Mouse (Mus musculus) layer of hippocampus, postnatal 10 days (tissue): ENCODE measurements at regions not wholly inside any gene's neighbourhood (a gene's known extent, or its start where the extent isn't known, plus 50 kb on each side); places are given as distances from the start of the nearest gene placed in this dataset.
A peak's percentile ranks its signal among the peaks of the same experiment; 100 is the strongest.
"Not testable (repeated sequence)": the region's sequence is repeated elsewhere in the genome, so short reads cannot be mapped to it uniquely, and the experiment has no call there.

Source experiments
- DNase-seq, 2 experiments: peaks; one replicate each; pipeline ENCODE4 v3.0.0; 2021; ENCODE audit warnings: low spot score in 2 of 2

GRCm38 (mm10) chr9:43512806-43513205 is 202.2 kb downstream of the Trim29 start:
- no peak for DNase-seq

GRCm38 (mm10) chr9:43514731-43515458 is 204.2 kb downstream of the Trim29 start:
- DNase-seq: no peak

- DNase-seq: no peak
Measured at GRCm38 (mm10) chr9:43520931-43521330, 210.3 kb downstream of the Trim29 start.

DNA sequence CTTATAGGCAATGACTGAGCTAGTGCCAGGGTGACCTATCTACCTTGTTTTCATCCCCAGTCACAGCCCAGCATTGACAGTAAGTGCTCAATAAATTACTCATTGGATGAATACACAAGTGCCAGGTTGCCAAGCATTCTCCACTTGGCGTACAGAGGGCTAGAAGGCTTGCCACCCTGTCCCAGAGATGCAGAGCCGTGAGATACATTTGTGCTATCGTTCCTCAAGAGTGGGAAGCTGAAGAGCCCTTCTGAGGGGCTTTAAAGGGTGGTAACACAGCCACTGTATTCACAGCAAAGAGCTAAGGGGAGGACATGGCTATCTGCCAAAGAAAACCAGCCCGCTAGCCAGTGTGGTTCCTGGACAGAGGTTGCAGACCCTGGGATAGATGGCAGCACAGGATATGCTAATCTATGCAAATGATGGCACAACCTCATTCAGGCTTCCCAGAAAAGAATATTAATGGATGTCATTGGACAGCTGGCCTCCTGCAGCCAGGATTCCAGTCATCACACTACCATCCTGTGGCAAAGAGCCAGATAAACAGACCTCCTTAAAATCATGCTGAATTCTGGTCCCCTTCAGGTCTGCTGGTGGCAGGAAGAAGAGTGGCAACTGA is 214.4 kb downstream of the Trim29 start:
- DNase-seq: no peak

GRCm38 (mm10) chr9:43532187-43532586 is 211.6 kb upstream of the Nectin1 start:
- DNase-seq: no peak

- DNase-seq: no peak
Measured at GRCm38 (mm10) chr9:43535967-43536366, 207.8 kb upstream of the Nectin1 start.

- DNase-seq: peak in 1 of 2 experiments; percentile 29
Measured at GRCm38 (mm10) chr9:43537121-43537520, 206.7 kb upstream of the Nectin1 start.

GRCm38 (mm10) chr9:43540131-43540530 is 203.7 kb upstream of the Nectin1 start:
- no peak for DNase-seq

DNA sequence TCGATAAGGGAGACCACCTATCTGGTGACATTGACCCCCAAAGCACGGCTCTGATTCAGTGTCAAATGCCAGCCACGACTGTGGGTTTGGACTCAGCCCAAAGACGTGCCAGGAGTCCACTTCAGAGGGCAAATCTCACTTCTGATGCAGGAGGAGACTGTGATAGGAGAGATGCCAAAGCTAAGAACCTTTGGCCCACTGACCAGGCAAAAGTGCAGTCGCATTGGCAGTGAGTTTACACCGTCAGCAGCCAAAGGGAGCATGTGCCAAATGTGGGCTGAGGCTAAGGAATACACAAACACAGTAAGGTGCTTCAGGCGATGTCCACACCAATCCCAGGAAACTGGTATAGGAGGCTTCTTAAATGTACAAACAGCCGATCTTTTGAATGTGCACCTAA is 202.6 kb upstream of the Nectin1 start:
- no peak for DNase-seq

- DNase-seq: no peak
Measured at GRCm38 (mm10) chr9:43542077-43542654, 201.6 kb upstream of the Nectin1 start.

- DNase-seq: peak; percentile 35 to 49
Measured at GRCm38 (mm10) chr9:43545081-43545565, 198.7 kb upstream of the Nectin1 start.

DNA sequence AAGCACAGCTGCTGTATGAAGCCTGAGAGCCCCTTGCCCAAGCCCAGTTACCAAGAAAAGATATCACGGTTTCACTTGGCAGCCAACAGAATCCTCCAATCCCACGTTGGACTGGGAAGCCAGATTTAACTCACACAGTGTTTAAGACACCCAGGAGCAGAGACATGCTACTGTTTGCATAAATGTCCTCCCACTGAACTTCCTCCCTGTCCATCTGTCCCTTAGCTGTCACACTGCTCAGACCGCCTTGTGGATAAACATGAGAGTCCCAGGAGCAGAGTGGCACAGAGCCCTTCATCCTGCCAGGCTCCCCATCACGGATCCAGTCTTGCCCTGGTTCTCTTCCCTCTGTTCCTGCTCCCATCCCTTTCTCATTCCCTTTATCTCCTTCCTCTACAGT is 194.9 kb upstream of the Nectin1 start:
- DNase-seq: no peak

DNA sequence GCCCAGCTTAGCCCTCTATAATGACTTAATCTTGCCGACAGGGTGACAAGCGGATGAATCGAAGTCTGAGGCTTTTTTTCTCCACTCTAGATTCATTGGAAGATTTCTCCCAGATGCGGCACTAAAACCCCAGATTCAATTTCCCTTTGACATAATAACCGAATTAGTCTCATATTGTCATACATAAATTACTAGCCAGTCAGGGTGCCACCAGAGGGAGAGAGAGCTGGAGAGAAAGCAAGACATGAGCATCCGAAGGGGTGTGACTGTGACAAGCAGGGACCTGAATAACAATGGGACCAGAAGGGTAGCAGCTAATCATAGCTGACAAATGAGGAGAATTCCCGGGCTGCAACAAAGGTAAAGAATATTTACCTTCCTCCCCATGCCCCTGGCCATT is 194.5 kb upstream of the Nectin1 start:
- DNase-seq: no peak

GRCm38 (mm10) chr9:43552758-43553157 is 191.0 kb upstream of the Nectin1 start:
- not testable (repeated sequence) for DNase-seq

DNA sequence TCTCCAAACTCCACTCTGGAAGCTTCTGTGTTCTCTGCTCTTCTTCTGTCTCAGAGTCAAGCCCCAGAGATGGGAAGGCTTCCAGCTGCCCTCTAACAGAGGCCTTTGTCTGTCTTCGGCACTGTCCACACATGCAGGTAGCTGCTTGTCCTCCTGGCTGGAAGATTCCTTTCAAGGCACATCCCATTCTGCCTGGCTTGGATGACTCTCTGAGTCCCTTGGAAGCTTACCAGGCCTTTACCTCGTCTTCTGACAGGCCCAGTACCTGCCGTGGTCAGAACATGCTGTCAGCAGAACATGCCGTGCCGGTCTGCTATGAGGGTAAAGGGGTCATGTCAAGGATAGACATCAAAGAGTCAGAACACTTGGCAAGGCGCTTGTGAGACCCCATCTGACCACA is 181.8 kb upstream of the Nectin1 start:
- no peak for DNase-seq

DNA sequence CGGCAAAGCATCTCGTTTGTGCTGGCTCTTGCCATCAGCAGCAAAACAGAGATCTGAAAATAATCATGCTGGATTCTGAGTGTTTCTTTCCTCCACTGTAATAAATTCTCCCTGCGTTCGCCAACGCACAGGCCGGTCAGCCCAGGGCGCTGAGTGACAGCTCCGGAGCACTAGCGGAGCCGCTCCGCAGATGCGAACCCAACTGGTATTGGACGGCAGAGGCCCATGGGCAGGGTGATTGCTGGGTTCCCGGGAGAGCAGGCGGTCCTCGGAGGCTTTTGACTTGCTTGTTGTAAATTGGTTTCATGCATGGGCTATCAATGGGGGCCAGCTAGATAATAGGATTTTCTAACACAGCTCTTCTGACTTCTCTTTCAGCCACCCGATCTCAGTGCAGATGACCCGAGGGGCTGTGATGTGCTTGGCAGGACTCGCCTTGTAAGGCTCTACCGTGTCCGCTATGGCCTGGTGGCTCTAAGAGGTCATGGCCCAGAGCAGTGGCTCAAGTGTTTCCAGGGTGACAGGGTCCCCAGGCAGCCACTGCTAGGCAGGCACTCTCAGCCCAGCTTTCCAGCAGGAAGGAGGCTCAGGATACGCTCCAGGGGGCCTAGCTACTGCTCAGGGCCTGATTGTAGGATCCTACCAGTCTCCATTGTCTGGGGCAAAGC is 179.4 kb upstream of the Nectin1 start:
- no peak for DNase-seq

- no peak for DNase-seq
Measured at GRCm38 (mm10) chr9:43568851-43569250, 174.9 kb upstream of the Nectin1 start.

- DNase-seq: no peak
Measured at GRCm38 (mm10) chr9:43571086-43571485, 172.7 kb upstream of the Nectin1 start.

DNA sequence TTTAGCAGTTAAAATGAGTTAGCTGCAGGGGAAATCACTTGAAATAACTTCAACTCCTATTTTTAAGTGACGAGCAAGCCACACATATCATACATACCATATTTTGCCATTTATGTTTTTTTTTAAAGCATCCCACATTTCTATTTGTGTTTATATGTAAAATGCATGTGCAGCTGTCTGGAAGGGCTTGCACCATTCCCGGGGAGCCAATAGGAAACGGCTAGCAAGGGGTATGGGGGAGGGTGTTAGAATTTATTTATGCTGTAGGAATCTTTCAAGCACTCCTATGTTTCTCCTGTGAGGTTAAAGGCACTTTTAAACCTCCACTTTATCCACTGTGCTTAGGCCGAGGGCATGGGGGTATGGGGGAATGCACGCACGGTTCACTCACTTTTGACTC is 168.1 kb upstream of the Nectin1 start:
- DNase-seq: no peak

GRCm38 (mm10) chr9:43580653-43581052 is 163.1 kb upstream of the Nectin1 start:
- DNase-seq: no peak

GRCm38 (mm10) chr9:43585616-43586015 is 158.2 kb upstream of the Nectin1 start:
- DNase-seq: no peak

DNA sequence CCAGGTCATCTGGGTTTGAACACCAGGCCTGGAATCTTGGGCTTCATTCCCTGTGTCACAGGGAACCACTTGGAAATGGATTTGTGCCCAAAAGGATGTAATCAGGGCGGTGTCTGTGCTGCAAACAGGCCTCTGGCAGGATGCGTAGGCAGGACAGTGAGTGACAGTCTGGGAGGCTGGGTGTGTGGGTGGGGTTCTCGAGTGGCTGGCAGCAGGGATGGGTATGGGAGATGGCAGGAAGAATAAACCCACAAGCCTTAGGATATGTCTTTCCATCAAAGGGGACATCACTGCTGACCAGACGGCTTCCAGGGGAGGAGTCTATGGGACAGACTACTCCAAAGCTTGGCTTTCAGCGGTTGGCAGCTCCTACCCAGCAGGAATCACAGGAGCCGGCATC is 150.5 kb upstream of the Nectin1 start:
- DNase-seq: peak; percentile 48 to 62
